In the genomic region with DNA sequence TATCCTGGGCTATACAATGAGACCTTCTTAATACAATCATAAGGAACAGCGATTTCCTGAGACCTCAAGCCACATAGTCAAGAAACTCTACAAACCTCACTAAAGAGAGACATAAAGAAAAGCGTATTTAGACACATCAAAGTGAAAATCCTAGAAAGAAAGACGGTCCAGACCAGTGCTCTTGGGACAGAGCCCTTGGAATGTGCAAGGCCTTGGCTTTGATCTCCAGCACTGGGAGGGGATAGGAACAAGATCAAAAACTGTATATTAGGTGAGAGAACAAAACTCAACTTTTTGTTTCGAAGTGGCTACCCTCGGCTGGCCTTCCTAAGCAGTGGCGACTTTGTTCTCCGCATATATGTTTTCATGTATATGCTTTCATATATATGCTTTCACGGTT, we compare ENCODE assay signal across 26 mouse cellular contexts.
"Had no signal": no experiment of that assay in that cellular context is flagged by ENCODE, and none has a peak within 500 bp of the region (broad histone marks: within the 10 kb centered on the region; RNA-seq: fewer than 3 reads in every experiment).

No protein-coding gene starts in this region.

- H3K9ac ChIP-seq: heart, embryonic 13.5 days; heart, embryonic 15.5 days; hindbrain, embryonic 13.5 days; hindbrain, embryonic 15.5 days; kidney, embryonic 15.5 days; limb, embryonic 13.5 days; limb, embryonic 15.5 days; liver, embryonic 12.5 days had no signal

- H3K4me3 ChIP-seq: gastrocnemius, adult 2 months; heart, embryonic 10.5 days; heart, embryonic 13.5 days; heart, embryonic 15.5 days; hindbrain, embryonic 13.5 days; hindbrain, embryonic 15.5 days; kidney, embryonic 15.5 days; limb, embryonic 13.5 days; limb, embryonic 15.5 days; liver, embryonic 12.5 days had no signal

- DNase-seq: gastrocnemius, adult 2 months; gastrocnemius, postnatal 10 days; gastrocnemius, postnatal 25 days; heart, adult 18-20 months; heart, postnatal 14 days; heart, postnatal 36 days; kidney, adult 11 months; kidney, adult 2 months; kidney, adult 9 months; kidney, postnatal 14 days; kidney, postnatal 36 days; layer of hippocampus, adult 9-11 months; layer of hippocampus, postnatal 36 days; left cerebral cortex, postnatal 4 days had no signal

- H3K27me3 ChIP-seq: heart, embryonic 13.5 days; heart, embryonic 15.5 days; hindbrain, embryonic 13.5 days; hindbrain, embryonic 15.5 days; kidney, embryonic 15.5 days; limb, embryonic 13.5 days; limb, embryonic 15.5 days; liver, embryonic 12.5 days had no signal

- H3K36me3 ChIP-seq: heart, embryonic 10.5 days; heart, embryonic 13.5 days; heart, embryonic 15.5 days; hindbrain, embryonic 13.5 days; hindbrain, embryonic 15.5 days; kidney, embryonic 15.5 days; limb, embryonic 13.5 days; limb, embryonic 15.5 days; liver, embryonic 12.5 days had no signal

- H3K4me2 ChIP-seq: heart, embryonic 13.5 days; heart, embryonic 15.5 days; hindbrain, embryonic 13.5 days; hindbrain, embryonic 15.5 days; kidney, embryonic 15.5 days; limb, embryonic 13.5 days; limb, embryonic 15.5 days; liver, embryonic 12.5 days had no signal

- ATAC-seq: hindbrain, postnatal 0 days; intestine, embryonic 16.5 days; liver, embryonic 12.5 days had no signal

- H3K9me3 ChIP-seq: heart, embryonic 10.5 days; heart, embryonic 15.5 days; hindbrain, embryonic 13.5 days; hindbrain, embryonic 15.5 days; kidney, embryonic 15.5 days; limb, embryonic 13.5 days; limb, embryonic 15.5 days; liver, embryonic 12.5 days had no signal

- H3K27ac ChIP-seq: gastrocnemius, adult 2 months; heart, embryonic 10.5 days; heart, embryonic 13.5 days; heart, embryonic 15.5 days; hindbrain, embryonic 13.5 days; hindbrain, embryonic 15.5 days; hindbrain, postnatal 0 days; kidney, embryonic 15.5 days; kidney, postnatal 0 days; limb, embryonic 13.5 days; limb, embryonic 15.5 days had no signal
